Mouse (Mus musculus): ENCODE measurements around the gene Dpp9. TPM values are rescaled to one million over a fixed set of nuclear protein-coding genes. Genes with fewer than 3 reads are reported as not detected.

Dpp9 gene
- polyA plus RNA-seq, 1 experiment from 2014 or later, result 26.2 TPM

GRCm38 (mm10) chr17:56169830-56170229, 48.9 kb downstream of the Dpp9 start:
- ATAC-seq (ENCODE audit: low FRiP score) (no peak), DNase-seq (ENCODE audit: low spot score) (no peak)
- Histone ChIP-seq H3K27ac (ENCODE audit: low read depth, low read length) (peak overlapping the region; percentile 65), H3K9ac (ENCODE audit: low read depth, low read length) (0 out of 2 replicates have a peak overlapping the region, but pooled peaks have one; percentile 19), H3K4me1 (replicated peaks; ENCODE audit: control insufficient read depth, insufficient read depth, low read length) (peaks cover 7% of the 10 kb centered on the region; the same call in 1 of the 2 replicates), H3K9me3 (ENCODE audit: control insufficient read depth, low read length) (no peaks in the 10 kb centered on the region), H3K27me3 (ENCODE audit: control insufficient read depth, insufficient read depth, low read length) (no peaks in the 10 kb centered on the region), H3K4me2 (replicated peaks; ENCODE audit: low read depth, low read length) (no peak overlapping the region), H3K4me3 (ENCODE audit: low read depth, low read length) (no peak overlapping the region), H3K36me3 (ENCODE audit: control insufficient read depth, insufficient read depth, low read length) (no peaks in the 10 kb centered on the region)
- 62% methylated on average over 6 of the region's 6 CpGs for WGBS

GRCm38 (mm10) chr17:56165671-56166070, 53.0 kb downstream of the Dpp9 start:
- WGBS, result 53% methylated on average over 11 of the region's 11 CpGs
- no peaks in the 10 kb centered on the region for H3K9me3 ChIP-seq (ENCODE audit: control insufficient read depth, low read length)
- H3K9ac ChIP-seq (ENCODE audit: low read depth, low read length), result no peak overlapping the region
- DNase-seq (ENCODE audit: low spot score) (no peak), ATAC-seq (ENCODE audit: low FRiP score) (0 out of 2 replicates have a peak, but pooled peaks have one; percentile 6)
- H3K4me1 ChIP-seq (replicated peaks; ENCODE audit: control insufficient read depth, insufficient read depth, low read length), result peaks cover 12% of the 10 kb centered on the region; the same call in 1 of the 2 replicates
- no peaks in the 10 kb centered on the region for H3K36me3 ChIP-seq (ENCODE audit: control insufficient read depth, insufficient read depth, low read length)
- H3K4me3 ChIP-seq (ENCODE audit: low read depth, low read length), result no peak overlapping the region
- H3K27ac ChIP-seq (ENCODE audit: low read depth, low read length), result peak overlapping the region; percentile 14
- no peak overlapping the region for H3K4me2 ChIP-seq (replicated peaks; ENCODE audit: low read depth, low read length)
- H3K27me3 ChIP-seq (ENCODE audit: control insufficient read depth, insufficient read depth, low read length), result 0 out of 2 replicates have a peak, but pooled peaks cover 2% of the 10 kb centered on the region

GRCm38 (mm10) chr17:56164510-56164909, 54.2 kb downstream of the Dpp9 start:
- no peak overlapping the region for H3K4me3 ChIP-seq (ENCODE audit: low read depth, low read length)
- H3K4me1 ChIP-seq (replicated peaks; ENCODE audit: control insufficient read depth, insufficient read depth, low read length), result peaks cover 7% of the 10 kb centered on the region; the same call in 1 of the 2 replicates
- H3K27me3 ChIP-seq (ENCODE audit: control insufficient read depth, insufficient read depth, low read length), result 0 out of 2 replicates have a peak, but pooled peaks cover 2% of the 10 kb centered on the region
- no peak for DNase-seq (ENCODE audit: low spot score)
- WGBS, result 82% methylated on average over 3 of the region's 3 CpGs
- no peak overlapping the region for H3K4me2 ChIP-seq (replicated peaks; ENCODE audit: low read depth, low read length)
- no peaks in the 10 kb centered on the region for H3K36me3 ChIP-seq (ENCODE audit: control insufficient read depth, insufficient read depth, low read length)
- no peak overlapping the region for H3K9ac ChIP-seq (ENCODE audit: low read depth, low read length)
- no peak overlapping the region for H3K27ac ChIP-seq (ENCODE audit: low read depth, low read length)
- no peak for ATAC-seq (ENCODE audit: low FRiP score)
- H3K9me3 ChIP-seq (ENCODE audit: control insufficient read depth, low read length), result no peaks in the 10 kb centered on the region

- H3K4me3 ChIP-seq (ENCODE audit: low read depth, low read length), result no peak overlapping the region
- H3K9me3 ChIP-seq (ENCODE audit: control insufficient read depth, low read length), result no peaks in the 10 kb centered on the region
- H3K9ac ChIP-seq (ENCODE audit: low read depth, low read length), result no peak overlapping the region
- no peak overlapping the region for H3K4me2 ChIP-seq (replicated peaks; ENCODE audit: low read depth, low read length)
- ATAC-seq (ENCODE audit: low FRiP score) (no peak), DNase-seq (ENCODE audit: low spot score) (no peak)
- 80% methylated on average over 6 of the region's 6 CpGs for WGBS
- H3K4me1 ChIP-seq (replicated peaks; ENCODE audit: control insufficient read depth, insufficient read depth, low read length), result peaks cover 7% of the 10 kb centered on the region; the same call in 1 of the 2 replicates
- H3K27me3 ChIP-seq (ENCODE audit: control insufficient read depth, insufficient read depth, low read length), result 0 out of 2 replicates have a peak, but pooled peaks cover 2% of the 10 kb centered on the region
- H3K27ac ChIP-seq (ENCODE audit: low read depth, low read length), result no peak overlapping the region
- no peaks in the 10 kb centered on the region for H3K36me3 ChIP-seq (ENCODE audit: control insufficient read depth, insufficient read depth, low read length)
Measured at GRCm38 (mm10) chr17:56163523-56164102, 55.1 kb downstream of the Dpp9 start.

GRCm38 (mm10) chr17:56162231-56162774, 56.4 kb downstream of the Dpp9 start, which contains the start of gene Tnfaip8l1:
Gene Tnfaip8l1, plus strand, starts transcription at chr17:56162477.
- peak within 1 kb of the TSS; percentile 56 for H3K9ac ChIP-seq (ENCODE audit: low read depth, low read length)
- peak within 1 kb of the TSS; percentile 49 for H3K4me2 ChIP-seq (replicated peaks; ENCODE audit: low read depth, low read length)
- peak within 1 kb of the TSS; percentile 40 for H3K4me3 ChIP-seq (ENCODE audit: low read depth, low read length)
- DNase-seq (ENCODE audit: low spot score), result peak; percentile 91
- no peaks in the 10 kb centered on the region for H3K9me3 ChIP-seq (ENCODE audit: control insufficient read depth, low read length)
- 1% methylated on average over 30 of the region's 30 CpGs for WGBS
- H3K27me3 ChIP-seq (ENCODE audit: control insufficient read depth, insufficient read depth, low read length), result peaks cover 6% of the 10 kb centered on the region
- H3K36me3 ChIP-seq (ENCODE audit: control insufficient read depth, insufficient read depth, low read length), result no peaks in the 10 kb centered on the region
- peak; percentile 95 for ATAC-seq (ENCODE audit: low FRiP score)
- H3K27ac ChIP-seq (ENCODE audit: low read depth, low read length), result no peak within 1 kb of the TSS
- H3K4me1 ChIP-seq (replicated peaks; ENCODE audit: control insufficient read depth, insufficient read depth, low read length), result peaks cover 7% of the 10 kb centered on the region; the same call in 1 of the 2 replicates

- ATAC-seq (ENCODE audit: low FRiP score), result no peak
Measured at GRCm38 (mm10) chr17:56159729-56160128, 59.0 kb downstream of the Dpp9 start.

GRCm38 (mm10) chr17:56153643-56154042, 65.1 kb downstream of the Dpp9 start:
- 49% methylated on average over 9 of the region's 9 CpGs for WGBS
- peaks cover 14% of the 10 kb centered on the region for H3K27me3 ChIP-seq (ENCODE audit: control insufficient read depth, insufficient read depth, low read length)
- DNase-seq (ENCODE audit: low spot score) (peak; percentile 79), ATAC-seq (ENCODE audit: low FRiP score) (peak; percentile 76)
- no peak overlapping the region for H3K4me2 ChIP-seq (replicated peaks; ENCODE audit: low read depth, low read length)
- no peak overlapping the region for H3K4me3 ChIP-seq (ENCODE audit: low read depth, low read length)
- no peaks in the 10 kb centered on the region for H3K9me3 ChIP-seq (ENCODE audit: control insufficient read depth, low read length)
- H3K9ac ChIP-seq (ENCODE audit: low read depth, low read length), result no peak overlapping the region
- H3K4me1 ChIP-seq (replicated peaks; ENCODE audit: control insufficient read depth, insufficient read depth, low read length), result peaks cover 6% of the 10 kb centered on the region
- no peak overlapping the region for H3K27ac ChIP-seq (ENCODE audit: low read depth, low read length)
- H3K36me3 ChIP-seq (ENCODE audit: control insufficient read depth, insufficient read depth, low read length), result no peaks in the 10 kb centered on the region

More at GRCm38 (mm10) chr17:56159729-56160128, 59.0 kb downstream of the Dpp9 start:
- Histone ChIP-seq H3K27ac (ENCODE audit: low read depth, low read length) (no peak overlapping the region), H3K4me1 (replicated peaks; ENCODE audit: control insufficient read depth, insufficient read depth, low read length) (peaks cover 7% of the 10 kb centered on the region; the same call in 1 of the 2 replicates), H3K9ac (ENCODE audit: low read depth, low read length) (no peak overlapping the region), H3K4me2 (replicated peaks; ENCODE audit: low read depth, low read length) (no peak overlapping the region), H3K4me3 (ENCODE audit: low read depth, low read length) (no peak overlapping the region), H3K9me3 (ENCODE audit: control insufficient read depth, low read length) (no peaks in the 10 kb centered on the region), H3K27me3 (ENCODE audit: control insufficient read depth, insufficient read depth, low read length) (peaks cover 6% of the 10 kb centered on the region), H3K36me3 (ENCODE audit: control insufficient read depth, insufficient read depth, low read length) (no peaks in the 10 kb centered on the region)
- DNase-seq (ENCODE audit: low spot score), result peak; percentile 88
- 2% methylated on average over 9 of the region's 9 CpGs for WGBS

- Histone ChIP-seq H3K4me2 (replicated peaks; ENCODE audit: low read depth, low read length) (no peak overlapping the region), H3K27ac (ENCODE audit: low read depth, low read length) (no peak overlapping the region), H3K4me1 (replicated peaks; ENCODE audit: control insufficient read depth, insufficient read depth, low read length) (peaks cover 6% of the 10 kb centered on the region), H3K36me3 (ENCODE audit: control insufficient read depth, insufficient read depth, low read length) (no peaks in the 10 kb centered on the region), H3K27me3 (ENCODE audit: control insufficient read depth, insufficient read depth, low read length) (peaks cover 23% of the 10 kb centered on the region), H3K4me3 (ENCODE audit: low read depth, low read length) (no peak overlapping the region), H3K9ac (ENCODE audit: low read depth, low read length) (no peak overlapping the region), H3K9me3 (ENCODE audit: control insufficient read depth, low read length) (no peaks in the 10 kb centered on the region)
- DNase-seq (ENCODE audit: low spot score) (no peak), ATAC-seq (ENCODE audit: low FRiP score) (no peak)
- WGBS, result 46% methylated on average over 2 of the region's 2 CpGs
Measured at GRCm38 (mm10) chr17:56149897-56150296, 68.8 kb downstream of the Dpp9 start.
